Mouse (Mus musculus) skeletal muscle tissue, adult 2 months (tissue): Measurements from ENCODE around the gene Tmem33.

ENCODE experiments used
- DNase-seq: peaks from one replicate; pipeline ENCODE4 v3.0.0-alpha.2; 2012; ENCODE audit warnings: low read depth, low spot score

Gene Tmem33

DNA sequence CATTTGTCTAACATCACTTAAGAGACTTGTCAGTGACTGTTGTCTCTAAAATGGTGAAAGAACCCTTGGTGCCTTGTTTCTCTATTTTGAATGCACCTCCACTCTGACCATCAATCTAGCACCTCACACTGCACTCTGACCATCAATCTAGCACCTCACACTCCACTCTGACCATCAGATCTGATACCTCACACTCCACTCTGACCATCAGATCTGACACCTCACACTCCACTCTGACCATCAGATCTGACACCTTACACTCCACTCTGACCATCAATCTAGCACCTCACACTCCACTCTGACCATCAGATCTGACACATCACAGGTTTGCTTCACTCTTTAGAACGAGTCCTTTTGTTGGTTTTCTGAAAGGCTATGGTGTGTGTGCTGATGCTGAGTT lies 63.7 kb downstream of the Tmem33 start:
- no peak for DNase-seq

GRCm38 (mm10) chr5:67340811-67341210 lies 80.4 kb downstream of the Tmem33 start:
- DNase-seq, result no peak
